Mouse (Mus musculus) E14TG2a.4 (cell line): Measurements from ENCODE around the gene Megf11.

Experiments
- CTCF ChIP-seq: conservative IDR thresholded peaks from 2 replicates; pipeline ENCODE4 v1.5.1; 2014; ENCODE audit warnings: low read length
- NANOG ChIP-seq: IDR thresholded peaks from 2 replicates; pipeline ENCODE4 v1.6.1; 2014; ENCODE audit warnings: borderline replicate concordance, low read length, mixed read lengths
- POU5F1 ChIP-seq: IDR thresholded peaks from 2 replicates; pipeline ENCODE4 v1.6.1; 2014; ENCODE audit warnings: low read length, borderline replicate concordance

DNA sequence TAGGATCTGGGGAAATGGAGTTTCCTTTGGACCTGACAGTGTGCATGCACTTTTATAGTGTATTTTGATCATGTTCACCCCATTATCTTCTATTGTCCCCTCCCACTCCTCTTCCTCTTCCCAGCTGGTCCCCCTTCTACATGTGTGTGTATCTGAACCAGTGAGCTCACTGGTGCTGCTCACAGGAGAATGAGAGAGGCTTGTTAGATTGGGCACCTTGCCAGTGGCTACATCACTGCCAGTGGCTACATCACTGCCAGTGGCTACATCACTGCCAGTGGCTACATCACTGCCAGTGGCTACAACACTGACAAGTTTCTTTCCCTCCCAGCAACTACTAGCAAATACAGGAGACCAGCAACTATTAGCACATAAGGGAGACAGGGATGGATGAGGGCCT lies 192.6 kb downstream of the Megf11 start:
- TF ChIP-seq CTCF (no peak), POU5F1 (no peak), NANOG (no peak)
